Mouse (Mus musculus): Measurements from ENCODE around the gene Msh5. TPM values are rescaled to one million over a fixed set of nuclear protein-coding genes. Genes with fewer than 3 reads are reported as not detected.

Msh5 gene
- polyA plus RNA-seq, 1 experiment = 10.9 TPM

GRCm38 (mm10) chr17:35060737-35061297 is 14.3 kb upstream of the Msh5 start:
- Histone ChIP-seq H3K9me3 (no peaks in the 10 kb centered on the region), H3K36me3 (replicated peaks; ENCODE audit: low read length) (peaks cover 80% of the 10 kb centered on the region), H3K27me3 (replicated peaks) (no peaks in the 10 kb centered on the region), H3K4me1 (peaks cover 93% of the 10 kb centered on the region), H3K4me3 (replicated peaks) (peak overlapping the region; percentile 94)
- no peak for TF ChIP-seq GATA1 (IDR thresholded peaks at IDR 0.05; ENCODE audit: borderline replicate concordance, low read length)
- no peak for TF ChIP-seq FLI1 (IDR thresholded peaks at IDR 0.05; ENCODE audit: low read length)

- H3K9me3 ChIP-seq = no peaks in the 10 kb centered on the region
- TF ChIP-seq FLI1 (IDR thresholded peaks at IDR 0.05; ENCODE audit: low read length) (no peak), GATA1 (IDR thresholded peaks at IDR 0.05; ENCODE audit: borderline replicate concordance, low read length) (no peak)
- peak overlapping the region; percentile 94 for H3K4me3 ChIP-seq (replicated peaks)
- H3K4me1 ChIP-seq = peaks cover 93% of the 10 kb centered on the region
- H3K27me3 ChIP-seq (replicated peaks) = no peaks in the 10 kb centered on the region
- peaks cover 87% of the 10 kb centered on the region for H3K36me3 ChIP-seq (replicated peaks; ENCODE audit: low read length)
These were observed 13.5 kb upstream of the Msh5 start for GRCm38 (mm10) chr17:35060071-35060470.

GRCm38 (mm10) chr17:35058911-35059892 is 12.7 kb upstream of the Msh5 start, which contains the start of gene Ddah2:
TSS of gene Ddah2 (plus strand) at chr17:35059035.
- Histone ChIP-seq H3K27me3 (replicated peaks) (no peaks in the 10 kb centered on the region), H3K4me3 (replicated peaks) (peak within 1 kb of the TSS; percentile 94), H3K9me3 (no peaks in the 10 kb centered on the region), H3K4me1 (peaks cover 91% of the 10 kb centered on the region), H3K36me3 (replicated peaks; ENCODE audit: low read length) (peaks cover 89% of the 10 kb centered on the region)
- no peak for TF ChIP-seq FLI1 (IDR thresholded peaks at IDR 0.05; ENCODE audit: low read length)
- no peak for TF ChIP-seq GATA1 (IDR thresholded peaks at IDR 0.05; ENCODE audit: borderline replicate concordance, low read length)

GRCm38 (mm10) chr17:35058316-35058715 is 11.8 kb upstream of the Msh5 start:
- H3K4me1 ChIP-seq = peaks cover 90% of the 10 kb centered on the region
- H3K27me3 ChIP-seq (replicated peaks) = no peaks in the 10 kb centered on the region
- no peak for TF ChIP-seq GATA1 (IDR thresholded peaks at IDR 0.05; ENCODE audit: borderline replicate concordance, low read length)
- no peak for TF ChIP-seq FLI1 (IDR thresholded peaks at IDR 0.05; ENCODE audit: low read length)
- no peak overlapping the region for H3K4me3 ChIP-seq (replicated peaks)
- H3K9me3 ChIP-seq = no peaks in the 10 kb centered on the region
- peaks cover 88% of the 10 kb centered on the region for H3K36me3 ChIP-seq (replicated peaks; ENCODE audit: low read length)

GRCm38 (mm10) chr17:35057090-35057489 is 10.5 kb upstream of the Msh5 start:
- Histone ChIP-seq H3K27me3 (replicated peaks) (no peaks in the 10 kb centered on the region), H3K4me1 (peaks cover 92% of the 10 kb centered on the region), H3K36me3 (replicated peaks; ENCODE audit: low read length) (peaks cover 89% of the 10 kb centered on the region)

DNA sequence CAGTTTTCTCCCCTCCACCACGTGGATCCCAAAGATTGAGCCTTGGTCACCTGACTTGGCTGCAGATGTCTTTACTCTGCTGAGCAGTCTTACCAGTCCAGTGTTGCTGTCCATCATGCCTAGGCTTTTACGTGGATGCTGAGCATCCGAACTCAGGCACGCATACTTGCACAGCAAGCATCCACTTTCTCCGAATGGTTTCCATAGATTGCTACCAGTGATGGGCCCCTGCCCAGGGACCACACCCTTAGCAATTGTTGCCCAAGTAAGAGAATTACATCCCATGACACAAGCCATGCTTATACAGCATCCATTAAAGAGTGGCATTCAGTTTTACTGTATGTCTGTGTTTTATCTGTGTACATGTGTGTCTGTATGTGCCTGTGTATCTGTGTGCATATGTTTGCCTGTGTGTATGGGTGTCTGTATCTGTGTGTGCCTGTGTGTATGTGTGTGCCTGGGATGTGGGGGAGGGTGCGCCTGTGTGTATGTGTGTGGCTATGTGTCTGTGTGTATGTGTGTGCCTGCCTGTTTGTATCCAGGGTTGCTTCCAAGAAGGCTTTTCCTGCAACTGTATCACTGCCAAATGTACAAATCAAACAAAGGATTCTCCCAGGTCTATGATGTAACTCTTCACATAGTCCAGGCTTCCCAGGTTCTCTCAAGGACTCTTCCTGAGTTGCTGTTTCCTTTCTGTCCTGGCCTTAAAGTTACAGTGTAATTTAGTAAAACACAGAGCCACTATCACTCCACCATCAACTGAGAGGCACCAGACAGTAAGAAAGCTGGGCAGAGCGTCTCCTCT is 9.3 kb upstream of the Msh5 start:
- no peaks in the 10 kb centered on the region for H3K9me3 ChIP-seq
- H3K4me1 ChIP-seq = peaks cover 86% of the 10 kb centered on the region
- peaks cover 86% of the 10 kb centered on the region for H3K36me3 ChIP-seq (replicated peaks; ENCODE audit: low read length)
- H3K4me3 ChIP-seq (replicated peaks) = peak overlapping the region; percentile 71
- TF ChIP-seq FLI1 (IDR thresholded peaks at IDR 0.05; ENCODE audit: low read length) = no peak
- no peaks in the 10 kb centered on the region for H3K27me3 ChIP-seq (replicated peaks)

More at GRCm38 (mm10) chr17:35057090-35057489, 10.5 kb upstream of the Msh5 start:
- TF ChIP-seq GATA1 (IDR thresholded peaks at IDR 0.05; ENCODE audit: borderline replicate concordance, low read length) = no peak
- no peak for TF ChIP-seq FLI1 (IDR thresholded peaks at IDR 0.05; ENCODE audit: low read length)
- H3K4me3 ChIP-seq (replicated peaks) = no peak overlapping the region
- H3K9me3 ChIP-seq = no peaks in the 10 kb centered on the region

GRCm38 (mm10) chr17:35052271-35052798 is 5.8 kb upstream of the Msh5 start:
- peak overlapping the region; percentile 97 for H3K4me3 ChIP-seq (replicated peaks)
- no peaks in the 10 kb centered on the region for H3K27me3 ChIP-seq (replicated peaks)
- peaks cover 68% of the 10 kb centered on the region for H3K4me1 ChIP-seq
- TF ChIP-seq GATA1 (IDR thresholded peaks at IDR 0.05; ENCODE audit: borderline replicate concordance, low read length) = no peak
- no peak for TF ChIP-seq FLI1 (IDR thresholded peaks at IDR 0.05; ENCODE audit: low read length)
- peaks cover 57% of the 10 kb centered on the region for H3K36me3 ChIP-seq (replicated peaks; ENCODE audit: low read length)
- no peaks in the 10 kb centered on the region for H3K9me3 ChIP-seq

GRCm38 (mm10) chr17:35051156-35052086 is 4.9 kb upstream of the Msh5 start:
- Histone ChIP-seq H3K9me3 (no peaks in the 10 kb centered on the region), H3K36me3 (replicated peaks; ENCODE audit: low read length) (peaks cover 49% of the 10 kb centered on the region), H3K4me1 (peaks cover 71% of the 10 kb centered on the region), H3K4me3 (replicated peaks) (peak overlapping the region; percentile 97), H3K27me3 (replicated peaks) (no peaks in the 10 kb centered on the region)
- TF ChIP-seq FLI1 (IDR thresholded peaks at IDR 0.05; ENCODE audit: low read length) (no peak), GATA1 (IDR thresholded peaks at IDR 0.05; ENCODE audit: borderline replicate concordance, low read length) (no peak)

Measured in megakaryocyte, embryonic 14.5 days (primary cell).